Mouse (Mus musculus) cerebellum, adult 9-11 months (tissue): ENCODE results near the gene Flywch2.

Source experiments
- DNase-seq: peaks from one replicate; pipeline ENCODE4 v3.0.0; 2022

Flywch2 gene

GRCm38 (mm10) chr17:23785561-23786471 is at the start of gene Flywch2:
Flywch2 (minus strand) TSS chr17:23786081.
- peak; percentile 98 for DNase-seq

GRCm38 (mm10) chr17:23831201-23831600 is 45.3 kb upstream of the Flywch2 start:
- DNase-seq = no peak

DNA sequence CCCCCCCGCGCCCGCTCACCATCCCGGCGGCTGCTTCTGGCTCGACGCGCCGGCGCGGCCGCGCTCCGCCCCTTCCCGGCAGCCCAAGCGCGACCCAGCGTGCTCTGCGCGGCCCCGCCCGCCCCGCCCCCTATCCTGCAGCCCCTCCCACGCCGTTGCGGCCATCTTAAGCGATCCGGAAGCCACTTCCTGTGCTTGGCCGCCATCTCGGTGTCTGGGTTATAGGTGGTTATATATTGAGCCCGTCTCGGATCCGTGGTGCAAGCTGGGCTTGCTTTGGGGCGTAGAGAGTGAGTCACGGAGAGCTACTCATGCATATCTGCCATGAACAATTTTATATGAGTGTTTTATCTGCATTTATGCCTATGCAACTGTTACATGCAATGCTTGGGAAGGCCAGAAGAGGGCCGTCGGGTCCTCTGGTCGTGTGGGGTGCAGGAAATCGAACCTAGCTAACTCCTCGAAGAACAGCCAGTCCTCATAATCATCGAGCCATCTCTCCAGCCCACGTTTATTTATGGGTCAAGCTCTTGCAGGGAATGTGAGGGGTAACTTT is 43.3 kb upstream of the Flywch2 start, which contains the start of gene Elob:
Gene Elob (minus strand): TSS at position 73 of the 556 bp plus-strand sequence.
- DNase-seq = peak; percentile 87

GRCm38 (mm10) chr17:23828271-23829001 is 42.6 kb upstream of the Flywch2 start:
- peak; percentile 80 for DNase-seq

DNA sequence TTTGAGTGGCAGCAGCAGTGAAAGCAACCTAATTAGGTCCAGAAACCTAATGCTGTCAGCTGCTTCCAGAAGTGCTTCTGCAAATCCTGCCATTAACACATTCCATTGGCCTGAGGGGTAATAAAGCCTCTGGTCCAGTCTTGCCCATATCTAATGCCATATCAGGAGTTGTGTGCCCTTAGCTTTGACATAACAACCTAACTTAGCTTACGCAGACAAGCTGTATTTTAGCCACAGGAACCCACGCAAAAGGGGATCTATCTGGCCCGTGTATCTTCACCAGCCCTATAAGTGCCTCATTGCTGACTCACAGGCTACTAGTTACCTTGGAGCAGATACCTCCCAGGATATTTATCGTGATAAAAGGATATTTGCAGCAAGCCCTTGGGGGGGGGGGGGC is 39.7 kb upstream of the Flywch2 start:
- DNase-seq = no peak

DNA sequence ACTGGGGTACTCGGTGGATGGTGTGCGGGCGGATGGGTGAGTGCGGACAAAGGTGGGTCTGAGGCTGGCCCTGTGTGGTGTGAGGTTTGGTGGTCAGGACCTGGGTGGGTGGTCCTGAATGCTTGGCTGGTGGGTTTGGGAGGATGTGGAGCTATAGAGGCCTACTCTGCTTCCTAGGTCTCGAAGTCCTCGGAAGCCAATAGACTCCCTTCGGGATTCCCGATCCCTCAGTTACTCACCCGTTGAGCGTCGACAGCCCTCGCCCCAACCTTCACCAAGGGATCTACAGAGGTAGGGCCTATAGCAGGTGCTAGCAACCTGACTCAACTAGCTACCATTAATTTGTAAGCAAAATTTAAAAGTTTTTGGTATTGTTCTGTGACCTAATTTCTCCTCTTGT is 37.7 kb upstream of the Flywch2 start:
- no peak for DNase-seq

- no peak for DNase-seq
Observed at GRCm38 (mm10) chr17:23823018-23823417, 37.1 kb upstream of the Flywch2 start.

- DNase-seq = no peak
Observed at GRCm38 (mm10) chr17:23822094-23822493, 36.2 kb upstream of the Flywch2 start.

DNA sequence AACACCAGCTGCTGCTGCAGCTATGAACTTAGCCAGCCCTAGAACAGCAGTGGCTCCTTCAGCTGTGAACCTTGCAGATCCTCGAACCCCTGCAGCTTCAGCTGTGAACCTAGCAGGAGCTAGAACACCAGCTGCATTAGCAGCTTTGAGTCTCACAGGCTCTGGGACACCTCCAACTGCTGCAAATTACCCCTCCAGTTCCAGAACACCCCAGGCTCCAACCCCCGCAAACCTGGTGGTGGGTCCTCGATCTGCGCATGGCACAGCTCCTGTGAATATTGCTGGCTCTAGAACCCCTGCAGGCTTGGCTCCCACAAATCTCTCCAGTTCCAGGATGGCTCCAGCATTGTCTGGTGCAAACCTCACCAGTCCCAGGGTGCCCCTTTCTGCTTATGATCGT is 34.9 kb upstream of the Flywch2 start:
- no peak for DNase-seq

DNA sequence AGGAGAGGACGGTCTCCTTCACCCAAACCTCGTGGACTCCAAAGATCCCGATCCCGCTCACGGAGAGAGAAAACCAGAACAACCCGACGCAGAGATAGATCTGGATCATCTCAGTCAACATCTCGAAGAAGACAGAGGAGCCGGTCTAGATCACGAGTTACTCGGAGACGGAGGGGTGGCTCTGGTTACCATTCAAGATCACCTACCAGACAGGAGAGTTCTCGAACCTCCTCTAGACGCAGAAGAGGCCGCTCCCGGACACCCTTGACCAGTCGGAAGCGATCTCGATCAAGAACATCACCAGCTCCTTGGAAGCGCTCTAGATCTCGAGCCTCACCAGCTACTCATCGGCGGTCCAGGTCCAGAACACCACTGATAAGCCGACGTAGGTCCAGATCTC is 33.4 kb upstream of the Flywch2 start:
- no peak for DNase-seq

GRCm38 (mm10) chr17:23818579-23818978 is 32.7 kb upstream of the Flywch2 start:
- DNase-seq = no peak

GRCm38 (mm10) chr17:23815641-23816040 is 29.8 kb upstream of the Flywch2 start:
- no peak for DNase-seq

GRCm38 (mm10) chr17:23807918-23808317 is 22.0 kb upstream of the Flywch2 start:
- no peak for DNase-seq

GRCm38 (mm10) chr17:23806867-23807266 is 21.0 kb upstream of the Flywch2 start:
- DNase-seq = peak; percentile 68

GRCm38 (mm10) chr17:23804426-23805085 is 18.7 kb upstream of the Flywch2 start:
- DNase-seq = no peak

DNA sequence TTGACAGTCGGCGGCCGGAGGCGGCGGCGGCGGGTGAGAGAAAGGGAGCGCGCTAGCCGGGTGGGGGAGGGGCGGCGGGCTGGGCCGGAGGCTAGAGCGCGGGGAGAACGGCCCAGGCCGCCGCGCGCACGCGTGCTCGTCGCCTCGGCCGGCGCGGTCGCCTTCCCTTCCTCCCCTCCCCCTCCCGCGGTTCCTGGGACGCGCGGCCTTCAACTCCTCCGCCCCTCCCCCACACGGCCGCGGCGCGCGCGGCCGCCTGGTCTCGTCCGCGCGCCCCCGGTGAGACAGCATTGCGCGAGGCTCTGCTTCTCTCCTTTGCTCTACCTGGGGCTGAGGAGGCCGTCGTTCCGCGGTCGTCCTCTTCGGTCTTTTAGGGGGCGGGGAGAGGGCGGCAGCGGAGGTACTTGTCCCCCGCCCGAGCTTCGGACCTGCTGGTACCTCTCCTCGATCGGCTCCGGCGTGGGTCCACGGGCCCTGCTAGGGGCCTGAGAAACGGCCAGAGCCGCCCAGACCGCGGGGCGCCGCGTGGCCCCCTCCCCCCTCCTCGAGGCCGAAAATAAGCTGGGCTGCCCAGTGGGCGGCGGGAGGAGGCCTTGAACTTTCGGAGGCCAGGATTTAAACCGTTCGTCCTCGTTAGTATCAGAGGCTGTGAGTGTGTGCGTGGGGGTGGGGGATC is 17.6 kb upstream of the Flywch2 start:
- peak; percentile 87 for DNase-seq

GRCm38 (mm10) chr17:23802746-23803365 is 17.0 kb upstream of the Flywch2 start:
- DNase-seq = peak; percentile 100

GRCm38 (mm10) chr17:23801627-23802026 is 15.7 kb upstream of the Flywch2 start:
- DNase-seq = peak; percentile 68

DNA sequence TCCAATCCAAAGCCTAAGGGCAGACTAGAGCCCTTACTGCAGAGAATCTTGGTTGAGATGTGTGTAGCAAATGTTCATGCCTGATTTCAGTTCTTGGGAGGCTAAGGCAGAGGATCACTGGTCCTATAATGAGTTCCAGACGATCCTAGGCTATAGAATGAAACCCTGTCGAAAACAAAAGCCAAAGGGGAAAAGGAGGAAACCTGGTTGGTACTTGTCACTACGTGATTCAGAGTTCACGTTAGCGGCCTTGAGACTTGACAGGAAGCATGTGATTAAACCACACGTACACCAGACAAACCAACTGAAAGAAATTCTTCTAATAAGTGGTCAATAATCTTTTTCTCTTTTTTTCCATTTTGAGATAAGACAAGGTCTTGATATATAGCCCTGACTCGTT is 11.4 kb upstream of the Flywch2 start:
- DNase-seq = no peak

DNA sequence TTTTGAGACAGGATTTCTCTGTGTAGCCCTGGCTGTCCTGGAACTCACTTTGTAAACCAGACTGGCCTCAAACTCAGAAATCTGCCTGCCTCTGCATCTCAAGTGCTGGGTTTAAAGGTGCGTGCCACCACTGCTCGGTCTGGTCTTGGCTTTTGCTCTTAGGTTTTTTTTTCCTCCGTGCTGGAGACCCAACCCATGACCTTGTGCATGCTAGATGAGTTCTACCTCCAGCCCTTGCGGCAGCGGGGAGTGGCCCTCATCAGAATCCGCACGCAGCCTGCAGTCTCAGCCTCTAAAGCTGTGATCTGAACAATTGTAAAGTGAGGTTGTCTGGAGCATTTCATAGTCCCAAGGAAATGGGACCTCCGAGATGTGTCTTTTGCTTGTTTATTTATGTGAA is 9.4 kb upstream of the Flywch2 start:
- DNase-seq = peak; percentile 11

DNA sequence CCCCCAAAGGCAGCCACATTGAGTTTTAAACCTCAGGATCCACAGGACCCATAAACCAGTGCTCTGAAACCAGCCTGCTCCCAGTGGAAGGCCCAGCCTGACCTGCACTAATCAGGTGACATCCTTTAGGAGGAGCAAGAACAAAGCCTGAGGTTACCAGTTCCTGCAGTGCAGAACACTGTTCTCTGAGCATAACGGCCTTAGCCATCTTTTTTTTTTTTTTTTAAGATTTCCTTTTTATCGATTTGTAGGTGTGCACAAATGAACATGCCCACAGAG is 5.1 kb upstream of the Flywch2 start:
- no peak for DNase-seq
